Mouse (Mus musculus): ENCODE data around the gene Krtap17-1.

DNA sequence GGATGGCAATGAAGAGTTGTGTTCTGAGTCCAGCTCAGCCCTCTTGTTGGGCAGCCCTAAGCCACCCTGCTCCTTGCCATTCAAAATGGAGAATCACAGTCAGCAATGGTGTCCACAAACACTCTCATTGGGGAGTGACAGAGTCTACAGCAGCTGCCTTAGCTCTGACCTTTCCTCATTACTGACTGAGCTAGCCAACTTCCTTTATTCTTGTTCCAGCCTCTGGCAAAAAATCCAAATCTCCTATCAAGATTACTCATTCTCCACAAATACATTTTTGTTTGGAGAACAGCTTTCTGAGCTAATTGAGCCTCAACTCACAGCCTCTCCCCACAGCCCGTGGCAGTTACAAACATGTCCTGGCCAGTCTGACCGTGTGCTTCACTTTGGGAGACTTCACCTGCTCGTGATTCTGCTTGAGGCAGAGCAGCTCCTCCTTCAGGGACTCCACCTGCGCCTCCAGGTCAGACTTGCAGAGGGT, 19.9 kb upstream of the Krtap17-1 start:
- TF ChIP-seq POLR2A (IDR thresholded peaks at IDR 0.05; ENCODE audit: low read depth, low read length) (no peak), CTCF (IDR thresholded peaks at IDR 0.05; ENCODE audit: extremely low read depth, insufficient read depth, insufficient read length, insufficient replicate concordance) (no peak)
